Mouse (Mus musculus) activated CD4-positive, CD25-positive, alpha-beta regulatory T cell (primary cell): ENCODE results near the gene Arhgap24. TPM values are rescaled to one million over a fixed set of nuclear protein-coding genes. Genes with fewer than 3 reads are reported as not detected.

Source experiments
- polyA plus RNA-seq, 2 experiments: library from polyadenylated mRNA; unstranded; fragments of 100-300 nt; shearing (Covaris generic); gene quantifications; one replicate each; pipeline ENCODE4 v1.2.1; 2017

Arhgap24 gene
- polyA plus RNA-seq = 1 to 10 TPM in 1 of 2 experiments, under 1 TPM in 1; 0.97 to 4.1 TPM

DNA sequence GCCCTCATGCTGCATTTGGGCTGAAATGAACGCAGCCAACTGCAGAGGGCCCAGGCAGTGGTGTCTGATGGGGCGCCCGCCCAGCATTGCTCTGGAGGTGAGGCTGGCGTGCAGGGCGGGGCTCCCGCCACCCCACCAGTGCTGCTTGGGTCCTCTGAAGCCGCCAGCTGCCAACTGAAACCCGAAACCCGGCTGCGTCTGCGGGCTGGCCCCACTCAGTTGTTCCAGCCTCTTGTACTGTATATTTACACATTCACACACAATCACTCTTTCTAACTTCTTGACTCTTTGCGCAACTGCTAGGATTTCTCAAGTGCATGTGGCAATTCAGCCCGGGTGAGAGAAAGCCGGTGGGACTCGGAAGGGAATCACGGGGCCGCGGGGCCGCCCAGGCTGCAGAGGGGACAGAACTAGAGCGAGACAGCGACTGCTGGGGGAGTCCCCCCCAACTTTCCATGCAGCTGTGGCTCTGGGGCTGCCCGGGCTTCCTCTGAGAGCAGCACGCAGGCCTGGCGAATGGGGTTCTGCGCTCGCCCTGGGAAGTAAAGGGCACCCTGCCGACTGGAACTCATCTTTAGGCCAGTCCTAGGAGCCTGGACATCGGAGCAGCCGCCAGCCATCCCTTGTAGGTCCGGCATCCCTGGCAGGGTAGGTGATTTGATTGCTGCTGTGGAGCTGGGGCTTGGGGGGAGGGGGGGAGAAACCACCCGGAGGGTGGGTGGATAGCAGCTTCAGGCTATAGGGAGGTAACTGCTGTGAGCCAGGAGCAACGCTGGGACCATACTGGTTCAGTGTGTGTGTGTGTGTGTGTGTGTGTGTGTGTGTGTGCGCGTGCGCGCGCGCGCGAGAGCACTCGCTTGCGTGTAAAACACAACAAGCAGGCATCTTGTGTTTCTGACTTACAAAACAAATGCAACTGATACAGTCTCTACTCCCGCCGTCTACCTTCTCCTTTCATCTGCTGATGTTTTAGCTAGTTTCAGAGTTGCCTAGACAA is at the start of gene Arhgap24:
Arhgap24 (plus strand) TSS at position 177 of the 997 bp plus-strand sequence.

